ENCODE assay signal across 15 mouse cellular contexts in the genomic region with DNA sequence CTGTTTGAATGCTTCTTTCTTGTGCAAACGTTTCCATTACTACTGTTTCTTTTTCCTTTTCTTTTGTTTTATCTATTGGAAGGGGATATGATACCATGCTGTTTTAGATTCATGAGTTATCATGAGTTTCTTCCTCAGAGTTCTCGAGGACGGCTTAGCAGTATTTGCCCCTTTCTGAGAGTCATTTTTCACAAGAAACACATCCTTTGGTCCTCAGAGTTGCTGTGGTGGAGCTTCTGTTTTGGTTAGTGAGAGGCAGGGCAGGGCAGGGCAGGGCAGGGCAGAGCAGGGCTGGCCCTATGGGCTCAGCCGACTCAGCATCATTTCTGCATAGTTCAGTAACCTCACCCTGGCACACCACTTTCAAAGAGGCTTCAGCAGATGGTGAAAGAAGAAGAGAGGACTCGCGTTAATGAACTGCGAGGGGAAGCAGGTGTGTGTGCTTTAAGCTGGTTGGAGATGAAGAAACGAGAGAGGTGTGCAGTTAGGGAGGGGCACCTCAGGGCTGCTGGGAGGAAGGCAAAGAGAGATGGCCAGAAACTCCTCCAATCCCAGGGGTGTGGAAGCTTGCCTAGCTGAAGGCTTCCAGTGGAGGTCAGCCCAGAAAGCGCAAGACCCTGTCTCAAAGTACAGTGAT. TPM values are rescaled to one million over a fixed set of nuclear protein-coding genes. Genes with fewer than 3 reads are reported as not detected.
A peak's percentile ranks its signal among the peaks of the same experiment; 100 is the strongest.
DNase-seq lines count a peak whose midpoint lies in the region; ATAC-seq lines count a peak whose summit lies in the region.
"Had no signal": no experiment of that assay in that cellular context is flagged by ENCODE, and none has a peak within 500 bp of the region (broad histone marks: within the 10 kb centered on the region; RNA-seq: fewer than 3 reads in every experiment).

No protein-coding gene starts in this region.

- 0 out of 2 replicates have a peak overlapping the region, but pooled peaks have one; percentile 0 for H3K9ac ChIP-seq in heart, embryonic 13.5 days
- no peak overlapping the region for H3K9ac ChIP-seq in hindbrain, embryonic 11.5 days (ENCODE audit: low read depth, low read length)

- H3K4me2 ChIP-seq in heart, embryonic 13.5 days = no peak overlapping the region
- H3K4me2 ChIP-seq in hindbrain, embryonic 11.5 days (replicated peaks; ENCODE audit: low read depth, low read length) = no peak overlapping the region

- H3K27me3 ChIP-seq in heart, embryonic 13.5 days (replicated peaks) = no peaks in the 10 kb centered on the region
- H3K27me3 ChIP-seq in hindbrain, embryonic 11.5 days (ENCODE audit: control insufficient read depth, insufficient read depth, low read length) = no peaks in the 10 kb centered on the region

- H3K27ac ChIP-seq in heart, embryonic 13.5 days (replicated peaks) = peak overlapping the region; percentile 56
- H3K27ac ChIP-seq in brown adipose tissue, adult 24 weeks (replicated peaks; ENCODE audit: low read depth, low read length) = 0 out of 2 replicates have a peak overlapping the region, but pooled peaks have one; percentile 1
- no peak overlapping the region for H3K27ac ChIP-seq in hindbrain, embryonic 11.5 days (ENCODE audit: low read depth, low read length)

- intact Hi-C loops in heart, postnatal 14 days (cut with DNase I) = no loop called here

- no peak overlapping the region for H3K4me3 ChIP-seq in heart, embryonic 13.5 days
- no peak overlapping the region for H3K4me3 ChIP-seq in brown adipose tissue, adult 24 weeks (ENCODE audit: insufficient read depth, low read depth, low read length)
- no peak overlapping the region for H3K4me3 ChIP-seq in hindbrain, embryonic 11.5 days (ENCODE audit: low read depth, low read length)

- ATAC-seq in heart, embryonic 13.5 days (ENCODE audit: extremely low read depth, insufficient number of reproducible peaks, low FRiP score, low TSS enrichment) = no peak
- ATAC-seq in megakaryocyte, adult 5-6 weeks (ENCODE audit: poor library complexity, severe bottlenecking) = peak; percentile 25
- no peak for ATAC-seq in hindbrain, embryonic 11.5 days (ENCODE audit: low FRiP score)

- no peak for DNase-seq in heart, postnatal 14 days
- peak; percentile 85 for DNase-seq in A20 (ENCODE audit: low read depth, low spot score)
- no peak for DNase-seq in cerebellum, postnatal 10 days
- DNase-seq in hindbrain, embryonic 11.5 days (ENCODE audit: low spot score) = no peak
- DNase-seq: midbrain, embryonic 14.5 days; thymus, postnatal 36 days had no signal

- H3K36me3 ChIP-seq in heart, embryonic 13.5 days = no peaks in the 10 kb centered on the region
- no peaks in the 10 kb centered on the region for H3K36me3 ChIP-seq in hindbrain, embryonic 11.5 days (ENCODE audit: control insufficient read depth, insufficient read depth, low read length)

- WGBS in heart, embryonic 13.5 days = 41% methylated on average over 9 of the region's 9 CpGs
- 52% methylated on average over 9 of the region's 9 CpGs for WGBS in hindbrain, embryonic 11.5 days

- H3K9me3 ChIP-seq in heart, embryonic 13.5 days = no peaks in the 10 kb centered on the region
- H3K9me3 ChIP-seq in hindbrain, embryonic 11.5 days (ENCODE audit: control insufficient read depth, low read length) = no peaks in the 10 kb centered on the region

- H3K4me1 ChIP-seq in heart, embryonic 13.5 days = peaks cover 41% of the 10 kb centered on the region
- peaks cover 15% of the 10 kb centered on the region for H3K4me1 ChIP-seq in brown adipose tissue, adult 24 weeks (ENCODE audit: control insufficient read depth, insufficient read depth, insufficient read length, low read length)
- H3K4me1 ChIP-seq in hindbrain, embryonic 11.5 days (replicated peaks; ENCODE audit: control insufficient read depth, insufficient read depth, low read length) = 0 out of 2 replicates have a peak, but pooled peaks cover 2% of the 10 kb centered on the region

RNA-seq across cellular contexts. Expression of gene Spty2d1, which starts 5.0 kb away (rescaled TPM):
- 13.1 and 13.4 TPM in 2 replicates for polyA plus RNA-seq in heart, embryonic 13.5 days (2015; fragmentation: Nextera tagmentation; extraction: Ambion mirVana)
- total RNA-seq in heart, postnatal 14 days (2021) = 10 to 100 TPM; 10.2 to 11.1 TPM
- 6.4 TPM in 2 replicates for polyA plus RNA-seq in brown adipose tissue, adult 24 weeks (2012; ENCODE audit: insufficient read depth, insufficient read length, missing spikeins)
- 40.7 and 45.3 TPM in 2 replicates for total RNA-seq in megakaryocyte, adult 5-6 weeks (2015)
- 35.4 and 42.0 TPM in 2 replicates for total RNA-seq in megakaryocyte, adult 5-6 weeks (2017)
- polyA plus RNA-seq in hindbrain, embryonic 11.5 days (2014; fragmentation: Nextera tagmentation; extraction: Ambion mirVana) = 12.0 and 12.3 TPM in 2 replicates

RNA-seq across cellular contexts. Expression of gene Gm9999, which starts 29.9 kb away (rescaled TPM):
- polyA plus RNA-seq in heart, embryonic 13.5 days (2015; fragmentation: Nextera tagmentation; extraction: Ambion mirVana) = not detected in 2 replicates
- total RNA-seq in heart, postnatal 14 days (2021) = not detected
- not detected in 2 replicates for polyA plus RNA-seq in brown adipose tissue, adult 24 weeks (2012; ENCODE audit: insufficient read depth, insufficient read length, missing spikeins)
- 2.3 TPM in 1 of 2 replicates, not detected in the other for total RNA-seq in megakaryocyte, adult 5-6 weeks (2015)
- not detected in 2 replicates for total RNA-seq in megakaryocyte, adult 5-6 weeks (2017)
- polyA plus RNA-seq in hindbrain, embryonic 11.5 days (2014; fragmentation: Nextera tagmentation; extraction: Ambion mirVana) = not detected in 2 replicates
- total RNA-seq: gastrocnemius, adult 8-10 months; left cerebral cortex, adult 8-10 months; MEL had no signal
- polyA plus RNA-seq: intestine, embryonic 14.5 days; large intestine, adult 2 months; lung, embryonic 16.5 days; midbrain, embryonic 14.5 days had no signal

RNA-seq across cellular contexts. Expression of gene Tmem86a, which starts 37.2 kb away (rescaled TPM):
- 22.5 and 25.1 TPM in 2 replicates for polyA plus RNA-seq in heart, embryonic 13.5 days (2015; fragmentation: Nextera tagmentation; extraction: Ambion mirVana)
- total RNA-seq in heart, postnatal 14 days (2021) = 10 to 100 TPM; 26.4 to 31.0 TPM
- polyA plus RNA-seq in brown adipose tissue, adult 24 weeks (2012; ENCODE audit: insufficient read depth, insufficient read length, missing spikeins) = 2.6 and 4.9 TPM in 2 replicates
- 10.3 and 12.7 TPM in 2 replicates for total RNA-seq in megakaryocyte, adult 5-6 weeks (2015)
- total RNA-seq in megakaryocyte, adult 5-6 weeks (2017) = 6.3 and 6.4 TPM in 2 replicates
- 8.7 and 10.4 TPM in 2 replicates for polyA plus RNA-seq in hindbrain, embryonic 11.5 days (2014; fragmentation: Nextera tagmentation; extraction: Ambion mirVana)

RNA-seq across cellular contexts. Expression of gene Uevld, which starts 54.9 kb away (rescaled TPM):
- 7.5 and 8.0 TPM in 2 replicates for polyA plus RNA-seq in heart, embryonic 13.5 days (2015; fragmentation: Nextera tagmentation; extraction: Ambion mirVana)
- 1 to 10 TPM; 8.1 to 9.7 TPM for total RNA-seq in heart, postnatal 14 days (2021)
- 9.3 and 12.4 TPM in 2 replicates for polyA plus RNA-seq in brown adipose tissue, adult 24 weeks (2012; ENCODE audit: insufficient read depth, insufficient read length, missing spikeins)
- 18.0 and 18.2 TPM in 2 replicates for total RNA-seq in megakaryocyte, adult 5-6 weeks (2015)
- 14.1 and 16.2 TPM in 2 replicates for total RNA-seq in megakaryocyte, adult 5-6 weeks (2017)
- 11.3 and 13.1 TPM in 2 replicates for polyA plus RNA-seq in hindbrain, embryonic 11.5 days (2014; fragmentation: Nextera tagmentation; extraction: Ambion mirVana)
